Mouse (Mus musculus): ENCODE data around the gene Spaca4. TPM values are rescaled to one million over a fixed set of nuclear protein-coding genes. Genes with fewer than 3 reads are reported as not detected.
A peak's percentile ranks its signal among the peaks of the same experiment; 100 is the strongest.

Gene Spaca4
- total and polyA plus RNA-seq, 3 experiments = not detected

- H3K4me1 ChIP-seq (ENCODE audit: control insufficient read depth, insufficient read depth, low read length) = no peaks in the 10 kb centered on the region
- no peaks in the 10 kb centered on the region for H3K79me2 ChIP-seq (replicated peaks; ENCODE audit: control insufficient read depth, insufficient read depth, low read length)
- DNase-seq = no peak
- H3K27ac ChIP-seq = no peak overlapping the region
- H3K36me3 ChIP-seq (ENCODE audit: control insufficient read depth, insufficient read depth, low read length) = no peaks in the 10 kb centered on the region
- no peak overlapping the region for H3K9ac ChIP-seq (ENCODE audit: low read depth, low read length)
- 92% methylated on average over 10 of the region's 10 CpGs for whole genome bisulfite sequencing
- no peaks in the 10 kb centered on the region for H3K27me3 ChIP-seq (ENCODE audit: control insufficient read depth, insufficient read depth, low read length)
- intact Hi-C loops (cut with DNase I) = no loop called here
- no peak for TF ChIP-seq EP300 (IDR thresholded peaks at IDR 0.05; ENCODE audit: insufficient read depth, low read depth, low read length)
- no peak for TF ChIP-seq POLR2A (IDR thresholded peaks at IDR 0.05; ENCODE audit: insufficient read depth, low read depth, low read length)
- TF ChIP-seq CTCF (IDR thresholded peaks at IDR 0.05) = no peak
- H3K4me3 ChIP-seq = no peak overlapping the region
Measured at GRCm38 (mm10) chr7:45726419-45726818, 806 bp upstream of the Spaca4 start.

- TF ChIP-seq CTCF (IDR thresholded peaks at IDR 0.05) = no peak
- no peak for TF ChIP-seq POLR2A (IDR thresholded peaks at IDR 0.05; ENCODE audit: insufficient read depth, low read depth, low read length)
- TF ChIP-seq EP300 (IDR thresholded peaks at IDR 0.05; ENCODE audit: insufficient read depth, low read depth, low read length) = no peak
- Histone ChIP-seq H3K27ac (no peak overlapping the region), H3K79me2 (replicated peaks; ENCODE audit: control insufficient read depth, insufficient read depth, low read length) (no peaks in the 10 kb centered on the region), H3K9ac (ENCODE audit: low read depth, low read length) (no peak overlapping the region), H3K36me3 (ENCODE audit: control insufficient read depth, insufficient read depth, low read length) (no peaks in the 10 kb centered on the region), H3K4me3 (no peak overlapping the region), H3K4me1 (ENCODE audit: control insufficient read depth, insufficient read depth, low read length) (no peaks in the 10 kb centered on the region), H3K27me3 (ENCODE audit: control insufficient read depth, insufficient read depth, low read length) (no peaks in the 10 kb centered on the region)
- DNase-seq = no peak
- 86% methylated on average over 9 of the region's 9 CpGs for WGBS
- intact Hi-C loops (cut with DNase I) = no loop called here
Measured at GRCm38 (mm10) chr7:45725151-45725550, 462 bp downstream of the Spaca4 start.

GRCm38 (mm10) chr7:45723781-45724180, 1.8 kb downstream of the Spaca4 start:
- intact Hi-C loops (cut with DNase I) = loop anchor here (5.0 kb wide), 1 partner anchor 84 kb away; no protein-coding TSS in a partner anchor
- no peak for DNase-seq
- Histone ChIP-seq H3K27ac (no peak overlapping the region), H3K36me3 (ENCODE audit: control insufficient read depth, insufficient read depth, low read length) (peaks cover 2% of the 10 kb centered on the region), H3K9ac (ENCODE audit: low read depth, low read length) (no peak overlapping the region), H3K79me2 (replicated peaks; ENCODE audit: control insufficient read depth, insufficient read depth, low read length) (no peaks in the 10 kb centered on the region), H3K4me3 (no peak overlapping the region), H3K27me3 (ENCODE audit: control insufficient read depth, insufficient read depth, low read length) (no peaks in the 10 kb centered on the region), H3K4me1 (ENCODE audit: control insufficient read depth, insufficient read depth, low read length) (peaks cover under 1% of the 10 kb centered on the region)
- no peak for TF ChIP-seq POLR2A (IDR thresholded peaks at IDR 0.05; ENCODE audit: insufficient read depth, low read depth, low read length)
- no peak for TF ChIP-seq CTCF (IDR thresholded peaks at IDR 0.05)
- TF ChIP-seq EP300 (IDR thresholded peaks at IDR 0.05; ENCODE audit: insufficient read depth, low read depth, low read length) = no peak
- WGBS = 92% methylated on average over 14 of the region's 14 CpGs

- peaks cover 2% of the 10 kb centered on the region for H3K4me1 ChIP-seq (ENCODE audit: control insufficient read depth, insufficient read depth, low read length)
- H3K27me3 ChIP-seq (ENCODE audit: control insufficient read depth, insufficient read depth, low read length) = no peaks in the 10 kb centered on the region
- TF ChIP-seq POLR2A (IDR thresholded peaks at IDR 0.05; ENCODE audit: insufficient read depth, low read depth, low read length) = no peak
- no peak for TF ChIP-seq EP300 (IDR thresholded peaks at IDR 0.05; ENCODE audit: insufficient read depth, low read depth, low read length)
- TF ChIP-seq CTCF (IDR thresholded peaks at IDR 0.05) = no peak
- H3K27ac ChIP-seq = no peak overlapping the region
- WGBS = 87% methylated on average over 4 of the region's 4 CpGs
- H3K9ac ChIP-seq (ENCODE audit: low read depth, low read length) = no peak overlapping the region
- H3K4me3 ChIP-seq = no peak overlapping the region
- peaks cover 3% of the 10 kb centered on the region for H3K36me3 ChIP-seq (ENCODE audit: control insufficient read depth, insufficient read depth, low read length)
- DNase-seq = no peak
- intact Hi-C loops (cut with DNase I) = loop anchor here (5.0 kb wide), 1 partner anchor 84 kb away; no protein-coding TSS in a partner anchor
- H3K79me2 ChIP-seq (replicated peaks; ENCODE audit: control insufficient read depth, insufficient read depth, low read length) = no peaks in the 10 kb centered on the region
Measured at GRCm38 (mm10) chr7:45723301-45723700, 2.3 kb downstream of the Spaca4 start.

- no peak overlapping the region for H3K4me3 ChIP-seq
- DNase-seq = peak in 1 of 2 experiments; percentile 24
- peaks cover 2% of the 10 kb centered on the region for H3K4me1 ChIP-seq (ENCODE audit: control insufficient read depth, insufficient read depth, low read length)
- H3K27ac ChIP-seq = no peak overlapping the region
- no peak for TF ChIP-seq POLR2A (IDR thresholded peaks at IDR 0.05; ENCODE audit: insufficient read depth, low read depth, low read length)
- TF ChIP-seq EP300 (IDR thresholded peaks at IDR 0.05; ENCODE audit: insufficient read depth, low read depth, low read length) = no peak
- TF ChIP-seq CTCF (IDR thresholded peaks at IDR 0.05) = no peak
- peaks cover 3% of the 10 kb centered on the region for H3K36me3 ChIP-seq (ENCODE audit: control insufficient read depth, insufficient read depth, low read length)
- no peaks in the 10 kb centered on the region for H3K27me3 ChIP-seq (ENCODE audit: control insufficient read depth, insufficient read depth, low read length)
- intact Hi-C loops (cut with DNase I) = loop anchor here (5.0 kb wide), 1 partner anchor 85 kb away; no protein-coding TSS in a partner anchor
- WGBS = 76% methylated on average over 13 of the region's 13 CpGs
- H3K9ac ChIP-seq (ENCODE audit: low read depth, low read length) = no peak overlapping the region
- H3K79me2 ChIP-seq (replicated peaks; ENCODE audit: control insufficient read depth, insufficient read depth, low read length) = no peaks in the 10 kb centered on the region
Measured at GRCm38 (mm10) chr7:45722348-45722713, 3.3 kb downstream of the Spaca4 start.

- WGBS = 61% methylated on average over 13 of the region's 13 CpGs
- Histone ChIP-seq H3K36me3 (ENCODE audit: control insufficient read depth, insufficient read depth, low read length) (peaks cover 3% of the 10 kb centered on the region), H3K27ac (no peak overlapping the region), H3K4me1 (ENCODE audit: control insufficient read depth, insufficient read depth, low read length) (peaks cover 2% of the 10 kb centered on the region), H3K79me2 (replicated peaks; ENCODE audit: control insufficient read depth, insufficient read depth, low read length) (no peaks in the 10 kb centered on the region), H3K9ac (ENCODE audit: low read depth, low read length) (no peak overlapping the region), H3K27me3 (ENCODE audit: control insufficient read depth, insufficient read depth, low read length) (no peaks in the 10 kb centered on the region), H3K4me3 (no peak overlapping the region)
- TF ChIP-seq CTCF (IDR thresholded peaks at IDR 0.05) = no peak
- TF ChIP-seq POLR2A (IDR thresholded peaks at IDR 0.05; ENCODE audit: insufficient read depth, low read depth, low read length) = no peak
- intact Hi-C loops (cut with DNase I) = loop anchor here (5.0 kb wide), 1 partner anchor 86 kb away; no protein-coding TSS in a partner anchor
- DNase-seq = peak; percentile 29 to 46
Measured at GRCm38 (mm10) chr7:45721642-45722347, 3.8 kb downstream of the Spaca4 start.

Data from heart, adult 2 months (tissue).